Mouse (Mus musculus) heart, embryonic 13.5 days (tissue): Measurements from ENCODE around the gene Odc1. TPM values are rescaled to one million over a fixed set of nuclear protein-coding genes. Genes with fewer than 3 reads are reported as not detected.

Source experiments
- ATAC-seq: fragments of 200-750 bp; cut with Nextera tagmentation; 2 replicates; pipeline ENCODE4 v1.8.0; 2017; ENCODE audit warnings: moderate TSS enrichment; ENCODE audit not compliant: insufficient number of reproducible peaks, low FRiP score, low TSS enrichment; ENCODE audit errors: extremely low read depth
- H3K27ac ChIP-seq: fragments of 300-500 bp; sonication (generic); replicated peaks from 2 replicates; pipeline ENCODE4 v1.5.1; 2015; ENCODE audit warnings: moderate library complexity, mild to moderate bottlenecking, inconsistent platforms
- H3K27me3 ChIP-seq: fragments of 300-500 bp; sonication (generic); replicated peaks from 2 replicates; pipeline ENCODE4 v1.6.1; 2015; ENCODE audit warnings: mild to moderate bottlenecking, inconsistent platforms
- H3K36me3 ChIP-seq: fragments of 300-500 bp; sonication (generic); 2 replicates; pipeline ENCODE4 v1.6.1; 2015; ENCODE audit warnings: mild to moderate bottlenecking, inconsistent platforms
- H3K4me1 ChIP-seq: fragments of 300-500 bp; sonication (generic); 2 replicates; pipeline ENCODE4 v1.6.1; 2015; ENCODE audit warnings: inconsistent platforms
- H3K4me2 ChIP-seq: fragments of 300-500 bp; sonication (generic); 2 replicates; pipeline ENCODE4 v1.6.1; 2015; ENCODE audit warnings: inconsistent platforms, mild to moderate bottlenecking, moderate library complexity
- H3K4me3 ChIP-seq: fragments of 300-500 bp; sonication (generic); 2 replicates; pipeline ENCODE4 v1.5.1; 2015; ENCODE audit warnings: moderate library complexity, mild to moderate bottlenecking, inconsistent platforms
- H3K9ac ChIP-seq: fragments of 300-500 bp; sonication (generic); 2 replicates; pipeline ENCODE4 v1.6.1; 2015; ENCODE audit warnings: inconsistent platforms, mild to moderate bottlenecking, moderate library complexity
- H3K9me3 ChIP-seq: fragments of 300-500 bp; sonication (generic); 2 replicates; pipeline ENCODE4 v1.6.1; 2016; ENCODE audit warnings: inconsistent platforms
- WGBS: fragments of 180-500 bp; shearing (Covaris S2); methylation state at CpG from one replicate; pipeline ENCODE4 v1.1.7; 2015; ENCODE audit warnings: mixed read lengths; 5-methylcytosine and 5-hydroxymethylcytosine counted together
- polyA plus RNA-seq: library from polyadenylated mRNA; unstranded; fragments of >200 nt; fragmentation: Nextera tagmentation; extraction: Ambion mirVana; gene quantifications from 2 replicates; pipeline ENCODE4 v1.2.1, GENCODE M21; 2015

The Odc1 gene
- polyA plus RNA-seq, 1 experiment from 2014 or later, result 142 TPM

GRCm38 (mm10) chr12:17551208-17551995, 6.8 kb downstream of the Odc1 start:
- peaks cover 57% of the 10 kb centered on the region for H3K36me3 ChIP-seq
- peaks cover 15% of the 10 kb centered on the region for H3K4me1 ChIP-seq
- no peak overlapping the region for H3K9ac ChIP-seq
- no peak for ATAC-seq
- no peak overlapping the region for H3K27ac ChIP-seq
- no peaks in the 10 kb centered on the region for H3K9me3 ChIP-seq
- no peak overlapping the region for H3K4me3 ChIP-seq
- H3K4me2 ChIP-seq, result no peak overlapping the region
- no peaks in the 10 kb centered on the region for H3K27me3 ChIP-seq
- WGBS, result 67% methylated on average over 3 of the region's 3 CpGs

- Histone ChIP-seq H3K4me1 (peaks cover 19% of the 10 kb centered on the region), H3K27ac (no peak overlapping the region), H3K9me3 (no peaks in the 10 kb centered on the region), H3K4me2 (no peak overlapping the region), H3K4me3 (no peak overlapping the region), H3K36me3 (peaks cover 48% of the 10 kb centered on the region), H3K9ac (no peak overlapping the region), H3K27me3 (no peaks in the 10 kb centered on the region)
- no peak for ATAC-seq
- 67% methylated on average over 3 of the region's 3 CpGs for WGBS
These were observed 7.8 kb downstream of the Odc1 start for GRCm38 (mm10) chr12:17552420-17552819.

GRCm38 (mm10) chr12:17552949-17553348, 8.4 kb downstream of the Odc1 start:
- H3K9ac ChIP-seq, result no peak overlapping the region
- no peak overlapping the region for H3K4me3 ChIP-seq
- no peak overlapping the region for H3K27ac ChIP-seq
- H3K9me3 ChIP-seq, result no peaks in the 10 kb centered on the region
- peaks cover 23% of the 10 kb centered on the region for H3K4me1 ChIP-seq
- 38% methylated on average over 2 of the region's 2 CpGs for WGBS
- H3K4me2 ChIP-seq, result no peak overlapping the region
- H3K36me3 ChIP-seq, result peaks cover 43% of the 10 kb centered on the region
- H3K27me3 ChIP-seq, result no peaks in the 10 kb centered on the region
- ATAC-seq, result no peak

DNA sequence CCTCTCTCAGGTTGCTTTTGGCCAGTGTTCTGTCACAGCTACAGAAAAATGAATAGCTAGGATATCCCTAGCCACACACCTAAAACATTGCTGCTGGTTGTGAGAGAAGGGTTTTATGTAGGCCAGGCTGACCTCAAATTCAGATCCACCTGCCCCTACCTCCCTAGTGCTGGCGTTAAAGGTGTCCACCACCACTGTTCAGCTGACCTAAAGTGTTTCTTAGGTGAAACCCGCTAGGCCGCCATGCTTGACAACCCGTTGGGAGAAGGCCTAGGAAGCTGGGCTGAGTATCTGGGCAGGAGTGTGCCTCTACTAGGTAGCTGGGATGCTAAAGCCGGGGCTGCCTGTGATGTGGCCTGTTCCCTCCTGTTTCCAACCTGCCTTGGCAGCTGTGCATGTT, 9.0 kb downstream of the Odc1 start:
- no peaks in the 10 kb centered on the region for H3K9me3 ChIP-seq
- peaks cover 23% of the 10 kb centered on the region for H3K4me1 ChIP-seq
- WGBS, result 74% methylated on average over 5 of the region's 5 CpGs
- H3K9ac ChIP-seq, result no peak overlapping the region
- no peak for ATAC-seq
- H3K27ac ChIP-seq, result no peak overlapping the region
- peaks cover 36% of the 10 kb centered on the region for H3K36me3 ChIP-seq
- H3K4me3 ChIP-seq, result no peak overlapping the region
- H3K27me3 ChIP-seq, result no peaks in the 10 kb centered on the region
- no peak overlapping the region for H3K4me2 ChIP-seq

DNA sequence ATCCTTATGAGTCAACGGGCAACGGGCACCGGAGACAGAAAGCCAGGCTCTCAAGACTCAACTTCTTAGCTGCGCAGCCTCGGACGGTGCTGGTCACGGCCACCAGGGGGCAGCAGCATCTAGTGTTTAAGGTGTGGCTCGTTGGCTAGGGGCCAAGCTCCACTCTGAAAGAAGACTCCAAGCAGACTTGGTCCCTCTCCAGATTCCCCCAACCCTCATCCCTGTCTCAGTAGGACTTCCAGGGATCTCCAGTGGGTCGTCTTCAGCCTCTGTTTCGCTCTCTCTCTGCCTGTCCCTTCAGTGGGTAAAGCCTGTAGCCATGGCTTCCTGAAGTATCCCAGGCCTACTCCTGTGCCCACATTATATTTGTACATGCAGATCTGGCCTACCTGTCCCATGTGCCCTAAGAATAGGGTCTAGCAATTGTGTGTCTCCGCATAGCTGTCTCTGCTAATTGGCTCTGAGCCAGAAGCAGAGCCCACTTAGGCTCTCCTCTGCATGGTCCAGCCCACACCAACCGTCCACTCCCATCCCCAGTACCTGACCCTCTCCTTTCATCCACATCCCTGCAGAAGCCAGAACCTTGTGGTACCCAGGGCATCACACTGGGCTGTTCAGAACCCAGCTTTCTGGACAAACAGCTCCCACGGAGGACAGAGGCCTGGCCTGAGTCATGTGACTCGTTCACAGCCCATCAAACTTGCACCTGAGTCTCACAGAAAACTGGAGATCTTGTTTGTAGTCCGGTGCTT, 9.8 kb downstream of the Odc1 start:
- Histone ChIP-seq H3K9ac (no peak overlapping the region), H3K27me3 (no peaks in the 10 kb centered on the region), H3K4me3 (no peak overlapping the region), H3K9me3 (no peaks in the 10 kb centered on the region), H3K27ac (no peak overlapping the region), H3K36me3 (peaks cover 29% of the 10 kb centered on the region), H3K4me2 (no peak overlapping the region), H3K4me1 (peaks cover 23% of the 10 kb centered on the region)
- peak; percentile 40; the same call in 1 of the 2 replicates for ATAC-seq
- 30% methylated on average over 15 of the region's 15 CpGs for WGBS

- Histone ChIP-seq H3K9me3 (no peaks in the 10 kb centered on the region), H3K27me3 (no peaks in the 10 kb centered on the region), H3K36me3 (peaks cover 8% of the 10 kb centered on the region), H3K4me2 (peak overlapping the region; percentile 55), H3K4me3 (no peak overlapping the region; the same call in 1 of the 2 replicates), H3K27ac (0 out of 2 replicates have a peak overlapping the region, but pooled peaks have one; percentile 20), H3K9ac (0 out of 2 replicates have a peak overlapping the region, but pooled peaks have one; percentile 24), H3K4me1 (peaks cover 23% of the 10 kb centered on the region)
- WGBS, result 22% methylated on average over 21 of the region's 21 CpGs
- ATAC-seq, result no peak
These were observed 12.1 kb downstream of the Odc1 start for GRCm38 (mm10) chr12:17556430-17557343.

GRCm38 (mm10) chr12:17557344-17557966, 12.9 kb downstream of the Odc1 start:
- Histone ChIP-seq H3K4me2 (peak overlapping the region; percentile 55), H3K9ac (no peak overlapping the region), H3K4me3 (no peak overlapping the region; the same call in 1 of the 2 replicates), H3K4me1 (peaks cover 23% of the 10 kb centered on the region), H3K27ac (peak overlapping the region; percentile 20; the same call in 1 of the 2 replicates), H3K27me3 (no peaks in the 10 kb centered on the region), H3K36me3 (peaks cover under 1% of the 10 kb centered on the region; the same call in 1 of the 2 replicates), H3K9me3 (no peaks in the 10 kb centered on the region)
- 22% methylated on average over 7 of the region's 7 CpGs for WGBS
- no peak for ATAC-seq

DNA sequence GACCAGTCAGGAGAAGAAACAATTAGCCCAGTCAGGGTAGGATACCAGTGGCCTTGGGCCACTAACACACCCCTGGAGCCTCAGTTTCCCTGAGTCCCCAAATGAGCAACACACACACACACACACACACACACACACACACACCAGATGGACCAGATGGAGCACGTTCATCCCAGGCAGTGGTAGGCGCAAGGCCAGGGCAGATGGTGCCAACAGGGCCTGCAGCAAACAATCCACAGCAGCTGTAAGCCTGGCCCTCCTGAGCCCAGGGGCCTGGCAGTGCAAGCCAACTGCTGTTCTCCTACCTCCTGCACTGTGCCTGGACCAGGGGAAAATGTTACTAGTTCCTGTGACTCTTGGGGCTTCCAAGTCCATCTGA, 13.4 kb downstream of the Odc1 start:
- Histone ChIP-seq H3K27me3 (no peaks in the 10 kb centered on the region), H3K9ac (no peak overlapping the region), H3K4me3 (no peak overlapping the region), H3K36me3 (no peaks in the 10 kb centered on the region), H3K4me1 (peaks cover 23% of the 10 kb centered on the region), H3K4me2 (no peak overlapping the region), H3K27ac (peak overlapping the region; percentile 20; the same call in 1 of the 2 replicates), H3K9me3 (no peaks in the 10 kb centered on the region)
- WGBS, result 39% methylated on average over 2 of the region's 2 CpGs
- no peak for ATAC-seq

DNA sequence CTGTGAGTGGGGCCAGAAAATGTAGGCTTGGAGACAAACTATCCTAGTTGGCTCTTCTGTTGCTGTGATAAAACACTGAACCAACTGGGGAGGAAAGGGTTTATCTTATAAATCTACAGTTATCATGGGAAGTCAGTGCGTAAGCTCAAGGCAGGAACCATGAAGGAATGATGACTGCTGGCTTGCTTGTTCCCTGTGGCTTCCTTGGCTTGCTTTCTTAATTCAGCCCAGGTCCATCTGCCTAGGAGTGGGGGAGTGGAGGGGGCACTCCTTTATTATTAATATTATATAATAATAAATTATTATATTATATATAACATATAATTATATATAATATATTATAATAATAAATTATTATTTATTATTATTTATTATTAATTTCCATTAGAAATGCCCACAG, 17.8 kb downstream of the Odc1 start:
- 61% methylated on average over 1 of the region's 1 CpGs for WGBS
- no peak for ATAC-seq
- no peak overlapping the region for H3K4me3 ChIP-seq
- H3K4me2 ChIP-seq, result no peak overlapping the region
- H3K27me3 ChIP-seq, result no peaks in the 10 kb centered on the region
- H3K27ac ChIP-seq, result no peak overlapping the region
- no peaks in the 10 kb centered on the region for H3K9me3 ChIP-seq
- no peak overlapping the region for H3K9ac ChIP-seq
- peaks cover 5% of the 10 kb centered on the region for H3K4me1 ChIP-seq
- H3K36me3 ChIP-seq, result no peaks in the 10 kb centered on the region

DNA sequence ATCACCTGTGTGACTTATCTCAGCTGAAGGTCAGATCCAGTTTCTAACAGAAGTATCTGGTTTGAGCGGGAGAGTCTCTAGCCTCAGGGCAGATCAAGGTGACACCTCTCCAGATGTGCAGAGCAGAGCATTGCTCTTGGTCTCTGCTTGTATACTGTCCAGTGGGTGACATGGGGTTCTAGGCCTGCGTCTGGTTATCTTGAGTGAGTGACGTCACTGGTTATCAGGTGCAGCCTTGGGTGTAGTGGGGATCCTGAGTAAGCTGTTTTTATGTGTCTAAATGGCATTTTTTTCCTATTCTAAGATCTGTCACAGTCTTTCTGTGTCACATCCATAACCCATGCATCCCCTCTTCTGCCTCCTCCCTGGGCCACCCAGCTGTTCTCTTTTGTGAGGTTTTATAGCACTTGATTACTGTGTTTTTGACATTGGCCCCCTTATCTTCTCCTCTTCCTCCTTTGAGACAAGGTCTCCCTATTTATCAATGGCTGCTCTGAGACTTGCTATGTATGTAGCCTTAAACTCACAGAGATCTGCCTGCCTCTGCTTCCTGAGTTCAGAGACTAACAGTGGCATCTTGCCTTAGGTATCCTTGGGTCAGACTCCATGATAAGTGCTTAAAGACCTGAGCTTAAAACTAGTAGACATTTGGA, 20.9 kb downstream of the Odc1 start:
- no peak overlapping the region for H3K4me2 ChIP-seq
- no peak overlapping the region for H3K9ac ChIP-seq
- H3K4me3 ChIP-seq, result no peak overlapping the region
- H3K9me3 ChIP-seq, result no peaks in the 10 kb centered on the region
- no peak for ATAC-seq
- H3K4me1 ChIP-seq, result no peaks in the 10 kb centered on the region
- no peaks in the 10 kb centered on the region for H3K36me3 ChIP-seq
- H3K27me3 ChIP-seq, result no peaks in the 10 kb centered on the region
- 56% methylated on average over 3 of the region's 3 CpGs for WGBS
- no peak overlapping the region for H3K27ac ChIP-seq
